Mouse (Mus musculus) spleen, postnatal 10 days (tissue): ENCODE results near the gene Lcmt1.
A peak's percentile ranks its signal among the peaks of the same experiment; 100 is the strongest.

Source experiments
- DNase-seq, 2 experiments: peaks; one replicate each; pipeline ENCODE4 v3.0.0; 2021 to 2022; ENCODE audit warnings: low spot score in 2 of 2

The Lcmt1 gene

GRCm38 (mm10) chr7:123369759-123370481, at the start of gene Lcmt1, which contains the start of gene Arhgap17:
Lcmt1 (plus strand) TSS chr7:123369784.
Arhgap17 (minus strand) TSS chr7:123369915.
- peak; percentile 94 to 99 for DNase-seq

- DNase-seq: peak in 1 of 2 experiments; percentile 26
These were observed 47.0 kb upstream of the Lcmt1 start for GRCm38 (mm10) chr7:123322452-123323121.

- no peak for DNase-seq
These were observed 46.2 kb upstream of the Lcmt1 start for GRCm38 (mm10) chr7:123323388-123323787.

- DNase-seq: no peak
These were observed 45.5 kb upstream of the Lcmt1 start for GRCm38 (mm10) chr7:123324105-123324504.

- no peak for DNase-seq
These were observed 43.5 kb upstream of the Lcmt1 start for GRCm38 (mm10) chr7:123326062-123326461.

GRCm38 (mm10) chr7:123326901-123327300, 42.7 kb upstream of the Lcmt1 start:
- DNase-seq: no peak

- DNase-seq: no peak
These were observed 41.7 kb upstream of the Lcmt1 start for GRCm38 (mm10) chr7:123327909-123328308.

GRCm38 (mm10) chr7:123330506-123330905, 39.1 kb upstream of the Lcmt1 start:
- peak in 1 of 2 experiments; percentile 63 for DNase-seq

GRCm38 (mm10) chr7:123336322-123336721, 33.3 kb upstream of the Lcmt1 start:
- DNase-seq: no peak

- no peak for DNase-seq
These were observed 31.2 kb upstream of the Lcmt1 start for GRCm38 (mm10) chr7:123338351-123338750.

GRCm38 (mm10) chr7:123341896-123342295, 27.7 kb upstream of the Lcmt1 start:
- DNase-seq: no peak

GRCm38 (mm10) chr7:123344079-123344780, 25.4 kb upstream of the Lcmt1 start:
- no peak for DNase-seq

- no peak for DNase-seq
These were observed 24.5 kb upstream of the Lcmt1 start for GRCm38 (mm10) chr7:123345041-123345544.

GRCm38 (mm10) chr7:123346631-123347290, 22.8 kb upstream of the Lcmt1 start:
- no peak for DNase-seq

- DNase-seq: no peak
These were observed 19.8 kb upstream of the Lcmt1 start for GRCm38 (mm10) chr7:123349813-123350212.

GRCm38 (mm10) chr7:123350243-123350642, 19.3 kb upstream of the Lcmt1 start:
- no peak for DNase-seq

- DNase-seq: no peak
These were observed 16.5 kb upstream of the Lcmt1 start for GRCm38 (mm10) chr7:123353081-123353480.

GRCm38 (mm10) chr7:123353879-123354278, 15.7 kb upstream of the Lcmt1 start:
- no peak for DNase-seq

GRCm38 (mm10) chr7:123354392-123354791, 15.2 kb upstream of the Lcmt1 start:
- DNase-seq: no peak

GRCm38 (mm10) chr7:123354851-123355250, 14.7 kb upstream of the Lcmt1 start:
- DNase-seq: no peak

GRCm38 (mm10) chr7:123356158-123356557, 13.4 kb upstream of the Lcmt1 start:
- no peak for DNase-seq

- no peak for DNase-seq
These were observed 10.5 kb upstream of the Lcmt1 start for GRCm38 (mm10) chr7:123359101-123359500.
